Comparison of ENCODE assay signal across 8 mouse cellular contexts in genomic region chr2:27539336-27539735, GRCm38 (mm10). TPM values are rescaled to one million over a fixed set of nuclear protein-coding genes. Genes with fewer than 3 reads are reported as not detected.
DNase-seq lines count a peak whose midpoint lies in the region; ATAC-seq lines count a peak whose summit lies in the region.

No protein-coding gene starts in this region.

- peak; percentile 41 for DNase-seq in cerebellum, adult 11-12 months
- peak; percentile 29 for DNase-seq in 3134 (ENCODE audit: extremely low read depth, insufficient read length, low spot score)
- DNase-seq in splenic B cell, adult 2 months (ENCODE audit: low read depth, low spot score): peak; percentile 16
- DNase-seq in thymus, adult 18-20 months: no peak

- H3K4me1 ChIP-seq in embryonic facial prominence, embryonic 15.5 days: peaks cover 19% of the 10 kb centered on the region
- H3K4me1 ChIP-seq in limb, embryonic 12.5 days (replicated peaks): peaks cover 16% of the 10 kb centered on the region

- peak overlapping the region; percentile 69 for H3K4me2 ChIP-seq in embryonic facial prominence, embryonic 15.5 days (replicated peaks)
- H3K4me2 ChIP-seq in limb, embryonic 12.5 days: peak overlapping the region; percentile 67

- 13% methylated on average over 5 of the region's 5 CpGs for WGBS in embryonic facial prominence, embryonic 15.5 days
- WGBS in limb, embryonic 12.5 days: 19% methylated on average over 5 of the region's 5 CpGs

- H3K36me3 ChIP-seq in embryonic facial prominence, embryonic 15.5 days: peaks cover 23% of the 10 kb centered on the region
- H3K36me3 ChIP-seq in limb, embryonic 12.5 days: peaks cover 32% of the 10 kb centered on the region
- peaks cover 2% of the 10 kb centered on the region; the same call in 1 of the 2 replicates for H3K36me3 ChIP-seq in splenic B cell, adult 2 months (ENCODE audit: control insufficient read depth, insufficient read depth, low read length, poor library complexity, severe bottlenecking)

- peak overlapping the region; percentile 45 for H3K4me3 ChIP-seq in embryonic facial prominence, embryonic 15.5 days (replicated peaks)
- peak overlapping the region; percentile 43 for H3K4me3 ChIP-seq in limb, embryonic 12.5 days (replicated peaks)

- no peaks in the 10 kb centered on the region for H3K27me3 ChIP-seq in embryonic facial prominence, embryonic 15.5 days
- no peaks in the 10 kb centered on the region for H3K27me3 ChIP-seq in limb, embryonic 12.5 days
- H3K27me3 ChIP-seq in splenic B cell, adult 2 months (ENCODE audit: control insufficient read depth, insufficient read depth, low read length, poor library complexity, severe bottlenecking): no peaks in the 10 kb centered on the region

- peak overlapping the region; percentile 93 for H3K27ac ChIP-seq in embryonic facial prominence, embryonic 15.5 days (replicated peaks)
- peak overlapping the region; percentile 82 for H3K27ac ChIP-seq in limb, embryonic 12.5 days

- no peak for ATAC-seq in cerebellum, adult (ENCODE audit: insufficient number of reproducible peaks, low FRiP score, low TSS enrichment)
- ATAC-seq in embryonic facial prominence, embryonic 15.5 days (ENCODE audit: insufficient number of reproducible peaks, low FRiP score, low TSS enrichment, low read depth): no peak
- ATAC-seq in limb, embryonic 12.5 days (ENCODE audit: insufficient number of reproducible peaks, insufficient read depth, low FRiP score, low TSS enrichment, low read depth): no peak; the same call in 1 of the 2 replicates
- no peak for ATAC-seq in megakaryocyte, adult 5-6 weeks (ENCODE audit: poor library complexity, severe bottlenecking)

- no peaks in the 10 kb centered on the region for H3K9me3 ChIP-seq in embryonic facial prominence, embryonic 15.5 days (replicated peaks)
- no peaks in the 10 kb centered on the region for H3K9me3 ChIP-seq in limb, embryonic 12.5 days

- no peak overlapping the region for H3K9ac ChIP-seq in embryonic facial prominence, embryonic 15.5 days
- H3K9ac ChIP-seq in limb, embryonic 12.5 days (replicated peaks): no peak overlapping the region; the same call in 1 of the 2 replicates

RNA-seq across cellular contexts. Expression of gene Wdr5, which starts 24.4 kb away (rescaled TPM):
- 51.8 and 52.1 TPM in 2 replicates for polyA plus RNA-seq in embryonic facial prominence, embryonic 15.5 days (2015; fragmentation: Nextera tagmentation; extraction: Ambion mirVana)
- polyA plus RNA-seq in limb, embryonic 12.5 days (2016; fragmentation: Nextera tagmentation; extraction: Ambion mirVana): 72.1 and 73.5 TPM in 2 replicates
- total RNA-seq in megakaryocyte, adult 5-6 weeks (2015): 21.3 and 22.2 TPM in 2 replicates
- 42.8 and 44.8 TPM in 2 replicates for total RNA-seq in megakaryocyte, adult 5-6 weeks (2017)

RNA-seq across cellular contexts. Expression of gene Brd3, which starts 31.9 kb away (rescaled TPM):
- 106 and 121 TPM in 2 replicates for polyA plus RNA-seq in embryonic facial prominence, embryonic 15.5 days (2015; fragmentation: Nextera tagmentation; extraction: Ambion mirVana)
- 128 and 152 TPM in 2 replicates for polyA plus RNA-seq in limb, embryonic 12.5 days (2016; fragmentation: Nextera tagmentation; extraction: Ambion mirVana)
- total RNA-seq in megakaryocyte, adult 5-6 weeks (2015): 43.1 and 60.4 TPM in 2 replicates
- 22.4 and 28.3 TPM in 2 replicates for total RNA-seq in megakaryocyte, adult 5-6 weeks (2017)

Comparison
In these comparisons a context has a peak if more than half of its experiments do, and no peak if none do; other contexts are left out.
1. DNase-seq: peak in cerebellum, adult 11-12 months (single experiment), 3134 (single experiment) and splenic B cell, adult 2 months (single experiment); none in thymus, adult 18-20 months (0 of 2).